Mouse (Mus musculus) brain, embryonic 14.5 days (tissue): ENCODE results near the gene Adar.

Experiments used
- CTCF ChIP-seq: fragments of 200-500 bp; IDR thresholded peaks from 2 replicates; pipeline ENCODE4 v1.5.1; 2012; ENCODE audit warnings: inconsistent platforms, mild to moderate bottlenecking, moderate library complexity, borderline replicate concordance; ENCODE audit not compliant: insufficient read depth, insufficient read length; ENCODE audit errors: extremely low read depth
- POLR2A ChIP-seq: fragments of 200-500 bp; IDR thresholded peaks from 2 replicates; pipeline ENCODE4 v1.6.1; 2012; ENCODE audit warnings: mild to moderate bottlenecking, inconsistent platforms, borderline replicate concordance; ENCODE audit not compliant: poor library complexity, insufficient read depth, insufficient read length, severe bottlenecking; ENCODE audit errors: extremely low read depth

GRCm38 (mm10) chr3:89798518-89798917 is 83.7 kb downstream of the Adar start:
- TF ChIP-seq CTCF (no peak), POLR2A (no peak)
